In the genomic region with DNA sequence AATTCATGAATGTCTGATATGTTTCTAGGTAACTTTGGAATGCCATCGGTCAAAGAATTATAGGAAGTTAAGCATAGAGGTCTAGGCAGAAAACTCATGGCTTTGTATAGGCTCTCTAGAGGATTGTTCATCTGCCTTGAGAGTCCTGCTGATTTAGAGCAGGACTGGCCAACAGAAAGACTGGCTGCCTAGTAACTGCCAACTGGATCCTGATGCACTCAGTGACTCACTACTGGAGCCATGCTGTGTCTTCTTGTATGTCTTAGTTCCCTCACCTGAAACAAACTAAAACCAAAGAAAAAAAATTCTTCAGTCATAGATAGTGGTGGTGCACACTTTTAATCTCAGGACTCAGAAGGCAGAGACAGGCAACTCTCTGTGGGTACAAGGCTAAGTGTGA, we compare ENCODE assay signal across 26 mouse cellular contexts.
DNase-seq lines count a peak whose midpoint lies in the region; TF ChIP-seq lines count a peak whose summit lies in the region.
"Had no signal": no experiment of that assay in that cellular context is flagged by ENCODE, and none has a peak within 500 bp of the region (broad histone marks: within the 10 kb centered on the region; RNA-seq: fewer than 3 reads in every experiment).

No protein-coding gene starts in this region.

- WGBS in cerebellum, adult 2 months, result 65% methylated on average over 1 of the region's 1 CpGs

- no peak overlapping the region for H3K27ac ChIP-seq in cerebellum, adult 2 months (ENCODE audit: insufficient read depth, low read length)
- H3K27ac ChIP-seq: embryonic facial prominence, embryonic 12.5 days; embryonic facial prominence, embryonic 15.5 days; forebrain, embryonic 12.5 days; heart, embryonic 15.5 days; hindbrain, embryonic 10.5 days; hindbrain, embryonic 13.5 days; intestine, embryonic 15.5 days; kidney, embryonic 15.5 days had no signal

- H3K27me3 ChIP-seq in cerebellum, adult 2 months (ENCODE audit: control insufficient read depth, insufficient read depth, low read length), result no peaks in the 10 kb centered on the region
- H3K27me3 ChIP-seq: embryonic facial prominence, embryonic 12.5 days; embryonic facial prominence, embryonic 15.5 days; forebrain, embryonic 12.5 days; heart, embryonic 12.5 days; heart, embryonic 15.5 days; hindbrain, embryonic 13.5 days; intestine, embryonic 15.5 days; kidney, embryonic 15.5 days had no signal

- no peaks in the 10 kb centered on the region for H3K4me1 ChIP-seq in cerebellum, adult 2 months (ENCODE audit: control insufficient read depth, insufficient read depth, low read length)
- H3K4me1 ChIP-seq: embryonic facial prominence, embryonic 12.5 days; embryonic facial prominence, embryonic 15.5 days; forebrain, embryonic 12.5 days; heart, embryonic 12.5 days; heart, embryonic 15.5 days; hindbrain, embryonic 10.5 days; hindbrain, embryonic 13.5 days; intestine, embryonic 15.5 days; kidney, embryonic 15.5 days had no signal

- TF ChIP-seq CTCF in cerebellum, adult 2 months (IDR thresholded peaks at IDR 0.05; ENCODE audit: borderline replicate concordance, insufficient read depth, low read depth, low read length), result no peak

- no peak for TF ChIP-seq POLR2A in cerebellum, adult 2 months (IDR thresholded peaks at IDR 0.05; ENCODE audit: borderline replicate concordance, insufficient read depth, low read length)

- peak; percentile 27 to 75 for DNase-seq in cerebellum, adult 2 months
- DNase-seq in cerebellum, adult 8-10 months, result no peak
- DNase-seq in cerebellum, postnatal 25 days, result peak; percentile 14 to 45
- DNase-seq in cerebellum, postnatal 4 days (ENCODE audit: low spot score in 2 of 2), result no peak
- DNase-seq in 3T3-L1 (ENCODE audit: low read depth, low spot score), result peak; percentile 33
- DNase-seq in brain, adult 2 months (ENCODE audit: low read depth, low spot score), result peak; percentile 63
- no peak for DNase-seq in thymus, adult 18-20 months
- DNase-seq in frontal cortex, postnatal 10 days (ENCODE audit: low spot score in 2 of 2), result no peak
- DNase-seq: adrenal gland, adult 8-10 months; adrenal gland, postnatal 25 days; gastrocnemius, postnatal 10 days; gastrocnemius, postnatal 36 days; heart, postnatal 10 days; heart, postnatal 36 days; kidney, adult 11 months; kidney, adult 8-10 months had no signal

- no peak overlapping the region for H3K4me3 ChIP-seq in cerebellum, adult 2 months (replicated peaks; ENCODE audit: insufficient read depth, low read depth, low read length)
- H3K4me3 ChIP-seq: embryonic facial prominence, embryonic 12.5 days; embryonic facial prominence, embryonic 15.5 days; erythroblast, embryonic 14.5 days; forebrain, embryonic 12.5 days; heart, embryonic 12.5 days; heart, embryonic 15.5 days; hindbrain, embryonic 10.5 days; hindbrain, embryonic 13.5 days; intestine, embryonic 15.5 days; kidney, embryonic 15.5 days had no signal

Comparison
In these comparisons a context has a peak if more than half of its experiments do, and no peak if none do; other contexts are left out.
1. DNase-seq: peak in cerebellum, adult 2 months (2 of 2), cerebellum, postnatal 25 days (2 of 2), 3T3-L1 (single experiment) and brain, adult 2 months (single experiment); none in cerebellum, adult 8-10 months (single experiment), cerebellum, postnatal 4 days (0 of 2), thymus, adult 18-20 months (0 of 2) and frontal cortex, postnatal 10 days (0 of 2).